Mouse (Mus musculus) yolk sac, embryonic 10.5 days (tissue): ENCODE measurements at regions not wholly inside any gene's neighbourhood (a gene's known extent, or its start where the extent isn't known, plus 50 kb on each side); places are given as distances from the start of the nearest gene placed in this dataset.

Experiments used
- DNase-seq: peaks from one replicate; pipeline ENCODE4 v3.0.0-alpha.2; 2017; ENCODE audit warnings: low spot score

DNA sequence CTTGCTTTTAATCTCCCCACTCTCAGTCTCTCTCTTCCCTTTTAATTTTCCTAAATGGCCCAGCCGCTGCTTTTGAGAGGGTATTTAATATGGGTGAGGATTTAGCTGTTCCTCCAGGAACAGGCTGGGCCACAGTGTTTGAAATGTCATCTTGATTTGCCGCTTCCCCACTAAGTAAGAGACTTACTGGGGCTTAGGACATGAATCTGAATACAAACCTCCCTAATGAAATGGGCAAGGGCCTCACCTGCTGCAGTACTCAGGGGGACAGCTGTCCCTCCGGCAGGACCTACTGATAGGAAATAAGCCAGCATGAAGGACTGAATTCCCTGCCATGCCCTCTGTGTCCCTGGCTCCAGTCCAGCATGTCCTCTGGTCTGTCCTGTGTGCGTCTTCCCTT lies 50.6 kb upstream of the Prr23a1 start:
- no peak for DNase-seq

DNA sequence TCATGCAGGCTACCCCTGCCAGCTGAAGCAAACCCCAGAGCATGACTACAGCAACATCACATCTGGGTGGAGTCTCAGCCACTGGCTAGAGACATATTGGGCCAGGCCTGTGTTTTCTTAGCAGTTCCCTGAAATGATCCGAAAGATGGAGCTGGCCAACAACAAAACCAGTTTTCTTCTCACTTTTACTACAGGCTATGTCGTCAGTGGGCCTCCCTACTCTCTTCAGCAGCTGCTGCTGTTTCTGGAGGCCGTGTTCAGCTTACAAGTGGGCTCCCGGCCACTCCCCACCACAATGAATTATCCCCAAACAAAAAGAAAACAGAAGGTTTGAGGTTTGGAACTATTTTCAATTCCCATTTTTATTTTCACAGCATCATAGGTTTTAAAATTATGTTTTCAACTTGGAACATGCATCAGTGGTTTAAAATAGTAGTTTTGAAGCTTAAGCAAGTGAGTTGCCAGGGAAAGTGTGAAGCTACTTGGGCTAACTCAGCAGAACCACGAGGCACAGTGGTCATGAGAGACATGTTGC lies 68.6 kb upstream of the Prr23a1 start:
- no peak for DNase-seq

DNA sequence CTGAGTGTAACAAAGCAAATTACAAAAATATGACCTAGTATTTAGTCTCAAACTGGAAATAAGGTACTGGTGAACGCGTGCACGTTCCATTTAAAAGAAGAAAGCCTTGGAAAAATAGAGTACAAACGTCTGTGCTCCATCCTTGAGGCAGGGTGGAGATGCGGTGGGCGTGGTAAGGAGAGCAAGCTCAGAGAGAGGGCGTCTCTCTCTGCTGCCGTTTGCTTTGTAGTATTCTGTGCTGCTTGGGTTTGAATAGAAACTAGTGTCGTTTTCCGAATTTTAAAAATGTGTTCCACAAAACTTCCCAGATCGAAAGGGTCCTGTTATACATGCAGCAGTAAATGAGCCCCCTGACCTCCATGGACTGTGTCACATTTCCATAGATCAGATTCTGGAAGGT lies 69.1 kb upstream of the Prr23a1 start:
- no peak for DNase-seq

DNA sequence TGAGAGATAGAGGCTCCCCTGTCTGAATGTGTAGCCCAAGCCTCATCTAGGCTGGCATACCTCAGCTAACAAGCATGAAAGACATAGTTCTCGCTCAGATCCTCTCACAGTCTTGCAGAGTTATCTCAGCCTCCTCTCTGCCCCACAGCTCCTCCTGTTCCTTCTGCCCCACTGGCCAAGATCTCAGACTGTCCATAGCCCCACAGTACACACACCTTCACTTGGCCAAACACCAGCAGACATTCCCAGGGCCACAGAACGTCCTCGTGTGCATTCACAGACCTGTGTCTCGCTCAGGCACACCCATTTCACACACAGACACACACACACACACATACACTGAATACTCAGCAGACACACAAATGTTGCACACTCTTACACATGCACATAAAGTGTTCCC lies 87.5 kb upstream of the Prr23a1 start:
- DNase-seq: no peak

- DNase-seq: peak; percentile 43
Observed at GRCm38 (mm10) chr9:98753356-98753953, 88.8 kb upstream of the Prr23a1 start.

- DNase-seq: no peak
Observed at GRCm38 (mm10) chr9:98743785-98744184, 98.5 kb upstream of the Prr23a1 start.

- DNase-seq: no peak
Observed at GRCm38 (mm10) chr9:98727276-98727860, 114.9 kb upstream of the Prr23a1 start.

DNA sequence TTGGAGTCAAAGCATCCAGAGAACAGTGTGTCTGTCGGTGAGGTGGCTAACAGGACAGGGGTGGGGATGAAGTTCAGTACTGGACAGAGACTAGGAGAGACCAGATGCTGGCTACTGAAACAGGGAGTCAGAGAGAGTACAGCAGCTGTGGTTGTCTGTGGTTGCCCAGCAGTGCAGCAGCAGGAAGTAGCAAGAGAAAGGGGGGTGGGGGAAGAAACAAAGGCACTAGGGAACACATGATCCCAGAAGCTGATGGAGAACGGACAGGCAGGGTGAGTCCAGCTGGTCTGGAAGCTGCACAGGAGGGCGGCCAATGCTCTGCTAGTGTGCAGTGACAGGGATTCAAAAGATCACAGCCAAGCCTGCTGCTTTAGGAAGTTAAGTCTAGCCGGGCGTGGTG lies 115.7 kb upstream of the Prr23a1 start:
- DNase-seq: no peak

- no peak for DNase-seq
Observed at GRCm38 (mm10) chr9:98722885-98723284, 119.4 kb upstream of the Prr23a1 start.

DNA sequence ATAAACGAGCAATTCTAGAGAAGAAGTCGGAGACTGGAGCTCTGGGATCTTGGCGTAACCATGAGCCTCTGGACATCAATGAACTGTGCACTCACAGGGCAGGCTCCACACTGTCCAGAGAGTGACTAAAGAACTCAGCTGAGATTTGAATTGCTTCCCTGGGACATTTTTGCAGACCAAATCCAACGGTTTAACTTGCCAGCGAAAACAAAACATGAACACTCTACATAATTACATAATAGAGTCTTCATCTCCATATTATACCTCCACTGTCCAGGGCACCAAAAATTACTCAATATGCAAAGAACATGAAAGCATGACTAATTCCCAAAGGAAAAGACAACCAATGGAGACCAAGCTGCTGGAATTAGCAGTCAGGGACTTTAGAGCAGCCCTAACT lies 119.9 kb upstream of the Mrps22 start:
- no peak for DNase-seq

DNA sequence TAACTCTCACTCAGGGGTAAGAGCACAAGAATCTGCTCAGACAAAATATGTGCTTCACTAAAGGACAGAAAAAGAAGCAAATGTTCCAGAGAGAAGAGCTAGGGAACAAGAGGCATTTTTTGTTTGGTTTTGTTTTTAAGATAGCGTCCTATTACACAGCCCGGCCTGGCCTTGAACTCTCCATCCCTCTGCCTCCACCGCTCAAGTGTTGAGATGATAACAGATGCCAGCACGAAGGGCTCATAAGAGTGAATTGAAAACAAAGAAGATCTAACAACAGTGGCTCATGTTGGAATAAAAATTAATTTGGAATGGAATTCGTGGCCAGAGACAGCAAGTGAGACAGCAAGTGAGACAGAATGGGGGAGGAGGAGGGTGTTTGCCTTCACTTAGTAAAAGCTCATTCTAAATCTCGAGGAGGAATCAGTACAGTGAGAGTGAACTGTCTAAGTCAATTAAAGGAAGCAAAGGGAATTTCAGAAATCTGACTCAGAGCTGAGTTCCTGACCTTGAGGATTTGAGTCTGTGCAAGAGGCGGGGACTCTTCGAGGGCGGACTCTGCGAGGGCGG lies 116.3 kb upstream of the Mrps22 start:
- DNase-seq: no peak

- DNase-seq: no peak
Observed at GRCm38 (mm10) chr9:98714661-98715060, 113.2 kb upstream of the Mrps22 start.

GRCm38 (mm10) chr9:98712826-98713225 lies 111.4 kb upstream of the Mrps22 start:
- no peak for DNase-seq

DNA sequence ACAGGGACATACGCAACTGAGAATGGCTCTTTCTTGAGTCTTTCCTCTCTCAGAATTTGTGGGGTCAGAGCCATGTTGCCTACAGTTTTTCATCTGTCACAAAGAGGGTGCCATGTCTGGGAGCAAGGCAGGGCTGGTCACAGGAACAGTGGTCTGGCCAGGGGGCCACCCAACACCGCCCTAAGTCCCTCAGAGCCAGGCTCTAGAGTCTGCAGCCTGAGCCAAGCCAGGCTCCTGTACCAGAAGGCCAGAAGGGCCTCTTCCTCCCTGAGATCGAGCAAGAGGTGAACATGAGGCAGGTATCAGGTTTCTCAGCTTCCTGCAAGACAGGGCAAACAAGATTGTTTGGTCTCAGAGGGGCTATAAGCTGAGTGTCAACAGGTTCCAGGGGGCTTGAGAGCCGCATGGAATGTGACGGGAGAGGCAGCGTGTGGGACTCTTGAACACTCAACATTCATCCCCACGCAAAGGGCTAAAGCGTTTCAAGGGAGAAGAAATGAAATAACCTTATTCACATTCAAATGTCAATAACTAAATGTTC lies 110.6 kb upstream of the Mrps22 start:
- DNase-seq: no peak

DNA sequence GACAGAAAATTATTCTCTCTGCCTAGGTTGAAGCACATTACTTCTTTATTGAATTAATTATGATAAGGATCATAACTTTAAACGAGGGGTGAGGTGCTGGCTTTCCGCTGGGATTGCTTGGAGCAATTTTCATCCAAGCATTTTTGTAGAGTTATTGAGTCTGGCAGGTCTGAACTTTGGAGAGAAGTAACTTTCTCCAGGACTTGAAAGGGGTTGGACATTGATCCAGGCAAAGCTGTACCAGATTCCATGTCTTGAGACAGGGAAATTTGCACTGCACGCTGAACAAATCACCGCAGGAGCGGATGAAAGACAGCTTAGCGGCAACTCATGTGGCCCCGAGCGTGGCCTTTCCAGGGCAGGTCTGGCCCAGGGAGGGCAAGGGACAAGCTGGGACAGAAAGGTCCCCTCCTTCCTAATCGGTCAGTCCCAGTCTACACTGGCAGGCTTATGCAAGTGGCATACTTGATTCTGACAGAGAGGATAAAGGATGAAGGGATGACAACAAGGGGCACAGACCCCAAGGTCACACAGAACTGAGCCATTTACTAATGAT lies 108.8 kb upstream of the Mrps22 start:
- no peak for DNase-seq

DNA sequence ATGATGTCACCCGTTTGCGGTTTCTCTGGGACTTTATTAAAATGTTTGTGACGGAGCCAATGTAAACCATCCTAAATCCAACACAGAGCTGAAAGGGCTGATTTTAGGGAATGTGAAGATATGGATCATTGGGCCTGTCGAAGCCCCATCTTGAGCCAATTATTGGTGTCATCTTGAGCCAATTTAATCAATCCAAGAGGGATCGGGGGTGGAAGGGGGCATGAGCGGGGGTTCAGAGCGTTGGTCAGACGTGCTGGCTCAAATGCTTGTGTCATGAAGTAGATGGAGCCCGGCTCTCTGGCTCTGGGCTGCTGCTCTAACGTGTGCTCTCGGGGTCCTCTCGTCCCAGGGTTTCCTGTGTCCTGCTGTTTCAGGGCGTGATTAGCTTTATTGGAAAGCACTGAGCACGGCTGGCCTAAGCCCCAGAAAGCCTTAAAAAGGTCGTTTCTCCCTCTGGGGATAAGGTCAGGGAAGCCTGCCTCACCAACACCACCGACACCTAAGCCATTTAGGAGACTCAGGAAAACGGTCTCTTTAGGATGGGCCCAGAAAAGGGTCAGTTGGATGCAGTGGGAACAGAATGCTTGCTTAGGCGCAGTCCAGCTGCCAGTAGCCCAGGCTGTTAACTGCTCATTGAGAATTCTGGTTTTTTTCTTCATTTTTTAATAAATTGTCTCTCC lies 106.7 kb upstream of the Mrps22 start:
- no peak for DNase-seq

DNA sequence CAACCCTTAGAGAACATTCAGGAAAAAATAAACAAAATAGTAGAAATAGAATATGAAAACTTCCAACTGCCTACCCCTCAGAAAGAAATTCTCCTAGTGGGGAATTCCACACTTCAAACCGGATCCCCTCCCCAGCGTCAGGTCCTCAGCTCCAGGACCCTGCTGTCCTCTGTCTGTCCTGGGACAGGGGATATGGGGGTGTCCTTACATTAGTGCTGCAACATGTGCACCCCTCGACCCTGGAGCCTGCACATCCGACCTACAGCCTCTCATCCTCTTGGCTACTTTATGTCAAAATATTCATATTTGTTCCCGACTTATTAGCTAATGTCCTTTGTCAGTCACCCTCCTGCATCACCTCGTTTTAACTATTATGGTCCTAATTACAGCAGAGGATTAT lies 106.0 kb upstream of the Mrps22 start:
- no peak for DNase-seq

DNA sequence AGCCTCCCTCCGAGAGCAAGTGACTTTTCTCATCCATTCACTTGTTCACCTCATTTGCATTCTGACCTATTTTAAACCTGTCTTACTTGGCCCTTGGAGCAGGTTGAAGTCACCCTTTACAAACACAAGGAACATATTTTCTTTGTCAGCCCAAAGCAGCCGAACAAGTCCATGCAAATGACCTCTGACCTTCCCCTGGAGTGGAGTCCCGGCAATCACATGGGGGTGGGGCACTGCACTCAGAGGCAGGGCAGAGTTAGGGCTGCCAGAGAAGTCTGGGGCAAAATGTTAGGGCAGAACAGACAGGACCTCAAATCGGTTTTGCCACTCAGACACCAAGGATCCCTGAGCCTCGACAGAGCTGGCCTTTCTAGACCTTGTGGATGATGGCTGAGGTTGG lies 102.7 kb upstream of the Mrps22 start:
- DNase-seq: peak; percentile 55

GRCm38 (mm10) chr9:98703331-98703730 lies 101.9 kb upstream of the Mrps22 start:
- DNase-seq: no peak

DNA sequence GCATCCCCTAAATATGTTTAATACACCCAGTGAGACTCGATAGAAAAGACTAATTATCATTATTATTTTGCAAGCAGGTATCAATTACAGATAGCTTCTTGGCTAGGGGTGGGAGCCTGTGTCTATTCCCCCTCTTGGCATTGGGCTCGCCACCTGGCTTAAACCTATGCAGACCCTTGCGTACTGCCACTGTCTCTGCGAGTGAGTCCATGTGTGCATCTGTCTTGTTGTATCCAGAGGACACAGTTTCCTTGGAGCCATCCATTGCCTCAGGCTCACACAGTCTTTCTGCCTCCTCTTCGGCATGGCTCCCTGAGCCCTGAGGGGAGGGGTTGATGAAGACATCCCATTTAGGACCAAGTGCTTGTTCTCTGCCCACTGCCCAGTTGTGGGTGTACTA lies 99.1 kb upstream of the Mrps22 start:
- no peak for DNase-seq

- DNase-seq: no peak
Observed at GRCm38 (mm10) chr9:98697155-98697554, 95.7 kb upstream of the Mrps22 start.

- DNase-seq: no peak
Observed at GRCm38 (mm10) chr9:98695035-98695434, 93.6 kb upstream of the Mrps22 start.
